Mouse (Mus musculus): Measurements from ENCODE around the gene Gatad2b.

GRCm38 (mm10) chr3:90404609-90405008 is 111.6 kb downstream of the Gatad2b start:
- TF ChIP-seq CTCF (IDR thresholded peaks at IDR 0.05; ENCODE audit: insufficient read depth, low read length) (no peak), POLR2A (IDR thresholded peaks at IDR 0.05; ENCODE audit: borderline replicate concordance, extremely low read depth, low read depth, low read length) (no peak)
